Mouse (Mus musculus) cerebellum, adult 18-20 months (tissue): ENCODE data around the gene Foxp1.
A peak's percentile ranks its signal among the peaks of the same experiment; 100 is the strongest.

Experiments
- DNase-seq, 2 experiments: peaks; one replicate each; pipeline ENCODE4 v3.0.0; 2021

Gene Foxp1

DNA sequence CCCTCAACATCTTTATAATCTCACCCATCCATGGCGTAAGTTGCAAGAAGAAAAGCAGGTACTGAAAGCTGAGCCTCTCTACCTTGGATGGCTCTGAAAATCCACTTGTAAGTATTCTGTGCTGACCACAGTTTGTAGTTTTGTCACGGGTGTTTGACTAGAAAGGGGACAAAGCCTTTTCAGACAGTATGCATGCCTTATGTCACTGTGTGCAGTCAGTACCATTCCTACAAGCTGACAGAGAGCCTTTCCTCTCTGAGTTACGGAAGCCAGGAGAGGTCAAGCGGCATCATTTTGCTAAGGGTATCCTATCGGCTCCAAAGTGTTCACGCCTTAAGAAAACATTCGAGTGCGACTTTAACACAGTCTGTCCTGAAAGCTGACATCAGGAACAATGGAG, 202.1 kb downstream of the Foxp1 start:
- DNase-seq: no peak

DNA sequence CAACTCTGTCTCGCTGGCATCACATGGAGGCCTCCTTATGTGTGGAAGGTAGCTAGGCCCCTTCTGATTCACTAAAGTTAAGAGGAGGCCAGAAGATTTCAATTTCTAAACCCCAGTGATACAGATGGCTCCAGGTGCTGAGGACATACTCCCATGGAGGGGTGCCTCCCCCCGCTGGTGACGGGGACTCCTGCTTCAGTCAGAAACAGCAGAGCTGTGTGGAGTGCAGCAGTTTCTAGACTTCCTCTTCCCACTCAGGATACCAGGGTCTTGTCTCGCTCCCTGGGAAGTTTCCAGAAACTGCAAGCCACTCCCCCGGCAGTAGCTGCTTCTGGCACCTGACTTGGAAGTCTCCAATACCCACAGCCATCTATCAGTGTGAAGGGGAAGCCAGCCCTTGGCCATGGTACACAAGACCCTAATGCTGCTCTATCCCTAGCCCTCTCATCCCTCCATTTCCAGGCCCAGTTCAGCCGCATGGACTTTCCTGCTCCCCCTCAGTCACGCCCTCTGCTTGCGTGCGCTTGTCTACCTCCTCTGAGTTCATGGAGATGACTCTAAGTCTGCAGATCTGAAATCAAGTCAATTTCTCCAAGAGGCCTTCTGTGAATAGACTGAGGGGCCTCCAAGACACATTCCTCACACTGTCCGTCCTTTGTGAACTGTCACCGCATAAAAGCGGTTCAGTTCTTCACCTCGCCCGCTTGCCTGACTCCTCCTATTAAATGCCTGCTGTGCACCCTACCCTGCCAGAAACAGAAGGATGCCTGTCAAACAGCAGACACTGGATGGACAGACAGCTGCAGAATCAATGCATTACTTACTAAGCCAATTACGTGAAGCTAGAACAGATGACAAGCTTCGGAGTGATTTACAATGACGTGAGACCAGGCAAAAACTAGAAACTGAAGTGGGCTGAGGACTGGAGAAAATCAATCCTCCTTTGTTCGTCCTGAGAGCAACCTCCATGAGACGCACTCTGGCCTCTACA, 202.8 kb downstream of the Foxp1 start:
- DNase-seq: no peak

DNA sequence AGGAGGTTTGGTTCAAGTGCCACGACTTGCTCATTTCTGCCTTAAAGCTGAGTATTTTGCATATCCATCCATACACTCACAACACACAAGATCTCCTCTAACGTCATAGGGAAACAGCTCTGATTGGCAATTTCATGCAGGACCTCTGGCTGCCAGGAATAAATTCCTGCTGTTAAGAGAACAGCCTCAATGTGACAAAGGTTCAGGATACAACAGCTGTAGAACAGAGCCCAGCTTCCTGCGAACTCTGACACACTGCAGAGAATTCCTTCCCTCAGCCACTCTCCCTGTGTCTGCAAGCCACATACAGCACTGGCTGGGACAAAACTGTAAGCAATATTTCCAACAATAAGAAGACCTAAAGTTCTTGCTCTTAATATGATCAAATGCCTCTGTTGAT, 207.8 kb downstream of the Foxp1 start:
- no peak for DNase-seq

DNA sequence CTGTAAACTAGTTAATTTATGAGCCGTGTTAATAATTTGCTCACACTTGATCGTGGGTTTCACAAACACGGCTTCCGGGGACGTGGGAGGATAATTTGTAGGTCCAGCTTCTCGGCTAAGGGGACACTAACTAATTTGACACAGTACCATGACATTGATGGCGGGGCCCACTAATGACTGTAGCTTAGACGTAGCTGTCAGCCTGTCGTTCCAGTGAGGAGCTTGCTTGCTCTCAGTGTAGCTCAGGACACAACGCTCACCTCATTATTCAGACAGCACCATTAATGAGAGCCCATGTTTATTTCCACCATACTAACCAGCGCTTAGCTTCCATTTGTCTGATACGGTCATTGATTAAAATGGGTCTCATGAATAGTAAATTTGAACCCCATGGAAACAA, 212.0 kb downstream of the Foxp1 start:
- DNase-seq: no peak

DNA sequence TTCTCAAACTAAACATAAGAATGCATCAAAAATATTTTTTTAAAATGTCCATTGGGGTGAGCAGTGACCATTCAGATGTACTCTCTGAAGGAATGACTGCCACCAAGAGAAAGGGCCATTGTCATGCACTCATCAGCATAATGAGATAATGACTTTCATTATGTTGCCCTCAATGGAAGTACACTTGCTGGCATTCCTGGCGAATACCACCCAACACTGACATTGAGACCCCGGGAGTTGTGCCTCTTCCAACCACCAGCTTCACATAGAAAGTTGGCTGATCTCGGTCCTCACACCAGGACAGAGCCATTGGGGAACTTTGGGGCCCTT, 212.4 kb downstream of the Foxp1 start:
- DNase-seq: no peak

DNA sequence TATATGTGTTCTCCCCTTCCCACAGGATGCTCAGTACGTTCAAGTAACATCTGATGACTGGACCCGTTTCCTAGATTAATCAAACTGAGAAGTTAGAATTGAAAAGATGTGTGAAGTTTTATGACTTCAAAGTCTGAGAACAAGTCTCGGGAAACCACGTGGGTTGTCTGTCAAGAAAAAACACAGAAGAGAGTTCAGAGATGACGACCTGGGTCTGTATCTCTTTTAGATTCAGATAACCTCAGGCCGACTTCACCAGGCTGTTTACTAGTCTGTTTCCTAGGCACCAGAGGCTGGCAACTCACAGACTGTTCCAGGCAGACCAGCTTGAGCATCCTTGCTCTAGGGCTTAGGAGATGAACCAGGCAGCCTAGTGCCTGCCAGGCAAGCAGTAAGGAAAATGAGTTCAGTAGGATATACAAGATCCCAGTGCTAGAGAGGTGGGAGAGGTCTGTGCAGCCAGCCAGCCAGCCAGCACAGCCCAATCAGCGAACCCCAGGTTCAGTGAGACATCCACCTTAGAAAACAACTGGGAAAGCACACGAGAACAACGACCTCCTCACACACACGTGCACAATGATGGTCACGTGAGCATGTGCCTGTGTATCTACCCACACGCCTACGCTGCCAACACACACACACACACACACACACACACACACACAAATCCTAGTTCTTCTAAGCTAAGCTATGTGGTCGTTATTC, 212.9 kb downstream of the Foxp1 start:
- DNase-seq: no peak

DNA sequence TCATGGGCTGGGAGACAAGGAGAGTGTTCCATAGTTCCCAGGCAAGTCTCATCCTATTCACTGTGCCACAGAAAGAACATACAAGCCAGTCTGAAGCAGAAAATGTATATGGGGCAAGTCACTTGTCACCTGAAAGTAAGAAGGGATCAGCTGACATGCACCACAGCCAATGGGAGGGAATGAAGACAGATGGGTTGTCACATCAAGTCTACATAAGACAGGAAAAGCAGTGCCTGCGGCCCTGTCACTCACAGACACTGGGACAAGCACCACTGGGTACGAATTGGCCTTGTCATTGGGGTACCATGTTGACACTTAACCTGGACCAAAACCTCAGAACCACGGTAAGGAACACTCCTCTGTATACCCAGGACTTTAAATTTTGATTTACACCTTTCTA, 216.8 kb downstream of the Foxp1 start:
- no peak for DNase-seq

DNA sequence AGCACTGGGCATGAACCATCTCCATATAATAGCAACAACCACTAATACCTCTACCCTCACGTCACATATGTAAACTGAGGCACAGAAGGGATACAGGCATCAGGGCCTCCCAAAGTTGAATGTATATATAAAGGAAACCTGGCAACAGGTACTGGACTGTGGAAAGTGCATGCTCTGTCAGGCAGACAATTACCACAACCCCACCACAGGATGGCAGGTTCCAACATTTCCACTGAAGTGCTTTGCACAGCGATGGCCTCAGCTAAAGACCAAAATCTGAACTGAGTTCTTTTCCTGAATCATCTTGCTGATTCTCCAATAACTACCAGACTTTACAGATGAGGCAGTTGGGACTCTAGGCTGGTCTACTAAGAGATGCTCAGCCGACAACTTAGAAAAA, 217.3 kb downstream of the Foxp1 start:
- no peak for DNase-seq

DNA sequence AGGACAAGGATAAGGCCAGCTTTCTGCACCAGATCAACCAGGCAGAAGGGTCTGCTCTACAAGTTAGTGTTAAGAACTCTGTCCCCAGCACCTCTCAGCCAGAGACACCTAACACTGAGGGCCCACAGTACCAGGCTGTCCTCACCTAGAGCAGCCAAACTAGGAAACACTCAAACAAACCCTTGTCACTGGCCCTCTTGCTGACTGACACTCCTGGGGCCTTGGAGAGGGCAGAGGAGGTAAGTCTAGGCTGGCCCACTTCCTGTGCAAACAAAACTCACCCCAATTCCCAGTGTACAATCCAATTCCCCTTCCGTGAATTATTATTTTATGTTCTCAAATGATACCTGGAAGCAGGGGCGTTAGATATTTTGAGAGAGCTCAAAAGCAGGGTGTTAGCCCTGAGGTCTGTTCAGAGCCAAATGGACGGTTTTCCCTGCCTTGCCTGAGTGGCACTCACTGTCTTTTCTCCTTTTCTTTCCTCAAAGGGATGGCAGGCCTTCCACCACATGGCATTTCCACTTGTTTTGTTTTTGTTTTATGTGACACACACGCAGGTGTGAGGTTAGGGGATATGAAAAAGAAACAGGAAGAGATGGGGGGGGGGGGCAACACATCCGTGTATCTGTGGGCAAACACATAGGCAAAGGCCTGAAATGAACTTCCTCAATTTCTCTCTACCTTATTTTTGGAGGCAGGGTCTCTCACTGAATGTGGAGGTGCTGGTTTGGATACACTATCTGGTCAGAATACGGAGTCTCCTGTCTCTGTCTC, 219.7 kb downstream of the Foxp1 start:
- DNase-seq: no peak

DNA sequence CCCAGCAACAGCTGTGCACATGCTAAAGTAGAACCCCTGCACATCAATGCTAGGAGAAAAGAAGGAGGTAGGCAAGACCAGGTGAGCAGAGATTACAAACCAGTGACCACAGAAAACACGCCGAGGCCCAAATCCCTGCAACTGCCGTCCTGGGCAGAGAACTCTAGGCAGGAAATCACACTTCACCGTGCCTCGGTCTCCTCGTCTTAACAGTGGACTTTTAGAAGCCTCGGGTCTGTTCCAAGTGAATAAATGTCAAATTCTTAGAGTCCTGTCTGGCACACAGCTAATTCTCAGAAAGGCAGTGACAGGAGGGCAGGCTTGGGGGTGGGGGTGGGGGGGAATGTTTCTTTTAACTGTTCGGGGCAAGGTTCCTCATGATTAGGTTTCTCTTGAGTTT, 220.6 kb downstream of the Foxp1 start:
- DNase-seq: no peak

DNA sequence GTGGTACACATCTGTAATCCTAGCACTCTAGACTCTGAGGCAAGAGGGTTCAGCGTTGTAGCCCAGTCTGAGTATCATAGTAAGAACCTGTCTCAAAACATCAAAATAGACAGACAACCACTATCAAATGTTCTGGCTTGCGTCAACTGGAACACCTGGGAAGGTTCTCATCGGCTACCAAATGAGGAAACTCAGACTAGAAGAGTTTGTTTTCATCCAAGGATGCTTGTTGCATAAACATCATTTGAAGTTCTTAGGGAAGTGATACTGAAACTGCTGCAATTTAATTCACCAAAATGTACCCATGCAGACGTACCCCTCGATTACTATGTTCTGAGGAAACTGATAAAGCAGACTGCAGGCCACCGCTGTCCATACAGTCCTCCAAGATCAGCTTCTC, 222.3 kb downstream of the Foxp1 start:
- no peak for DNase-seq

DNA sequence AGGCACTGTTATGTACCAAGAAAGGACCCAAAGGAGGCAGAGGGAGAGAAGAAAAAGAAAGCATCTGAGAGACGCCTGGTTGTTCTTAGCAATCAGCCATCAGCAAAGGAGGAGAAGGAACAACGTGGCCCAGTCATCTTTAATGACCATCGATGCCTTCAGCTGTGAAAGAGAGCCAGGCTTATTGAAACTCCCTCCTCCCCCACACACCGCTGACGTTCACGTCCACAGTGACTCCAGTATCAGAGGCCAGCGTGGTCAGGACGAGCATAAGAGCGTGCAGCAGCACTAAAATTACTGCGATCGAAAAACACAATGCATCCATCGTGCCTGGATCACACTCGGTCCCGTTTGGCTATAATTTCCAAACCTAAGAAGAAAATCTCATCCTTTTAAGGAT, 223.3 kb downstream of the Foxp1 start:
- DNase-seq: no peak

DNA sequence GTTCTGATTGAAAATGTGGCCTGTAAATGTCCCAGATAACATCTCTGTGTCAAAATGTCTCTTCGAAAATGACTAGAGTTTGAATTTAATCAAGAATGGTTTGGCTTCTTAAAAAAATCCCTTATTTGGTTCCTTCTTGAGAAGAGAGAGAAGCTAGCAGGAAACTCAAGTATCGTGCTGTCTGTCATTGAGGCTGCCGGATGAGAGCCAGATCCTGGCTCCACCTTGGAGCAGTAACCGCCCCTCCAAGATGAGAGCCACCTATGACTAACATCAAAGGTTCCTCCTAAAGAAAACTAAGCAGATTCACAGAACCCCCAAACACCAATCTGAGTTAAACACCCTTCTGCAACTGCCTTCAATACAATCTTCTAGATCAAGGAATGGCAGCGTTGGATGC, 225.0 kb downstream of the Foxp1 start:
- DNase-seq: no peak

DNA sequence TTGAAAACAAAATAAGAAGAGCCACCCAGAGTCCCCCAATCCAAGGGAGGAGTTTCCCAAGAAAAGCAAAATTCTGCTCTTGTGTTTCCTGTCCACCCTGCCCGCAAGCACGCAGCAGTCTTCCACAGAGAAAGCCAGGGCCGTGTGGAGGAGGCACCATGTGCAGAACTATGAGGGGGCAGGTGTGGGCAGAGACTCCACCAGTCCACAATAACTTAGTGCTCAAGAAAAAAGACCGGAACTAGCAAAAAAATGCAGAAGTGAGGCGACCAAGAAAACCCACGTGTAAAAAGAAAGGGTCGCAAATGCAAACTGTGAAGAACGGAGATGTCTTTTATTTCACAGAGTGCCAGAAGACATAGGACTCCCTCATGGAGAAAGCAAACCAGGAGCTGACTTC, 227.0 kb downstream of the Foxp1 start:
- no peak for DNase-seq

DNA sequence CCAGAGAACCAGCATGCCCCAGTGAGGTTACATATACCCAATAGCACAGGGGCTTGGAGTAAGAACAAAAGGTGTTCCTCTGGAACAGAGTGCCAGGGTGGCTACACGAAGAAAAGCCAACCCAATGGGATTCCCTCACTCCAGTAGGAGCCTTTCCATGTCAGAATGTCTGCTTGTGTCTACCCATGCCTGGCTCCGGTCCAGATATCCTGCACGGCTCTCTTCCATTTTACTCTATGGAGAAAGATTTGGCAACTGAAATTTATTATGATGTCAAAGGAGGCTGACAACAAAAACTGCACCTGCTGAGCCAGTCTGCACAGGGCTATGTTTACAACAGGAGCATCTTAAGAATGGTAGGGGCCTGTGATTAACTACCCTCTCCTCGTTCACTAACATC, 233.3 kb downstream of the Foxp1 start:
- DNase-seq: peak; percentile 31 to 33

DNA sequence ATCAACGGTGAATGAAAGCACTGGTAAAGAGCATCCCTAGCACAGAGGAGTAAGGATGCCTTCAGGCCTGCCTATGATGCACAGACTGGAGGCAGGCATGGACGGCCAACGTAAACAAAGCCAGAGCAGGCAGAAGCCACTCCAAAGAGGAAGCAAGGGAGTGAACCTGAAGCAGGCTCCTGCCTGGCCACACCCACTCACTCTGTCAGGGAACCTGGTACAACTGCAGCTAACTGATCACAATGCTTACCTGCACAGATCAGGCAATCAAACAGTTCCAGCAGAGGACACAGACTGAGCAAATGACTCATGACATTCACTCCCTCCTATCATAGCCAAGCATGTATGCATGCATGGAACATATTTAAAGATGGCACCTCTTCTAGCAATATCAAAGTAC, 237.5 kb downstream of the Foxp1 start:
- DNase-seq: no peak

DNA sequence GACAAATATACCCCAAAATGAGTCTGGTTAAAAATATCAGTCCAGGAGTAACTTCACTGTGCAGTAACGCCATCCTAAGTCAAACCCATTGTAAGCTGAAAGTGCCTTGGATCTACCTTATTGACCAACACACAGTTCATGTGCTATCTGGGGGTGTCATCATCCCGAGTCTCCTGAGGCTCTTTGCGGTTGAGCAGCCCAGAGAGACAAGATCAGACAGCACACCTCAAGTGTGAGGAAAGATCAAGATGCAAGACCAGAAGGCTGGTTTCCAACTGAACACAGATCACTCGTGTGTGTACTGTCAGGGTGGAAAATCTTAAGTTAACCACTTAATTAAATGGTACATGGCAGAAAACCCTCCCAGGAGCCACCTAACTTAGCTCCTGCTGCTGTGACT, 238.5 kb downstream of the Foxp1 start:
- no peak for DNase-seq

DNA sequence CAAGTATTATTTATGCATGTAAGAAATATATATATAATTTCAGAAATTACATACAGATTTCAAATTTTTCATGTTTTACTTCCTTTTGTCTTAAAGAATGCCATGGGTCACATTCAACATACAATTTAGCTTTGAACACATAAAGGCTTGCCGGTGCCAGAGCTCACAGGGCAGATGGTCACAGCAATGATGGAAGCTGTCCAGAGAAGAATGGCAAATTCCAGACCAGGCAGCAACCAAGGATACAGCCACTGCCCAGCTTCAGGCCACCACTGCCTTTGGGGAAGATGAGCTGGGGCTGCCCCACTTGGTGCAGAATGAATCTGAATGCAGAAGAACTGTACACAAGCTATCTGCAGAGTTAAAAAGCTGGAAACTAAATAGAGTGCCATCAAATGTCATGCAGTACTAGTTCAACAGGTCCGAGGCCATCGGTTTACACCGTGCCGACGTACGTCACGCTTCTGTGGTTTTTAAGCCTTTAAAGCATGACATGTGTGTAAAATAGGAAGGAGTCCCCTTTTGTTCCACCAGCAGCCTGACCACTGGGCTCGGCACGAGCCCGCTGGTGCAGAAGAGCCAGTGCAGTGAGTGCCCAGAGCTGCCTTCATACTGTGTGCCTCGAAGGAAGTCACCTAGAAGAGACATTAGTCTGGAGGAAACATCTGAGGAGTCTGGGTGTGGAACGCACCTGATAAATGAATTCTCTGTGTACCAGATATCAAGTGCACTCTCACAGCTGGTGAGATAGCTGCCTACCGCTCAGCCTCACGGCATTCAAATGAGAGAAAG, 239.5 kb downstream of the Foxp1 start:
- DNase-seq: no peak

DNA sequence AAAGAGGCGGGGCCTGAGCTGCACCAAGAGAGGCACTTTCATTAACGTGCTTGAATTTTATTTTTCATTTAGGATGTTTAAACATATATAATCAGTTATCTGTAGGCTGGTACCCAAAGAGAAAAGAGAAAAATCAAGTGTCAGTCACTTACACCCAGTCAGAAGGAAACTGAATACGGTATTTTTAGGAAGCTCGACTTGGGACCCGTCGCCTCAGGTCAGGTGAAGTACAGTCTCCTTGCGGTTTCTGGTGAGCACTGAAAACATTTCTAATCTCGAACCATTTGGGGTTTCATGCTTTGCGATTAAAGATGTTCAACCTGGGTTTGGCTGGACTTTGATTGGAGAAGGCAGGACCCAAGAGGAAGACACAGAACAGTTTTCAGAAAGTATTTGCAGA, 241.1 kb downstream of the Foxp1 start:
- DNase-seq: no peak

DNA sequence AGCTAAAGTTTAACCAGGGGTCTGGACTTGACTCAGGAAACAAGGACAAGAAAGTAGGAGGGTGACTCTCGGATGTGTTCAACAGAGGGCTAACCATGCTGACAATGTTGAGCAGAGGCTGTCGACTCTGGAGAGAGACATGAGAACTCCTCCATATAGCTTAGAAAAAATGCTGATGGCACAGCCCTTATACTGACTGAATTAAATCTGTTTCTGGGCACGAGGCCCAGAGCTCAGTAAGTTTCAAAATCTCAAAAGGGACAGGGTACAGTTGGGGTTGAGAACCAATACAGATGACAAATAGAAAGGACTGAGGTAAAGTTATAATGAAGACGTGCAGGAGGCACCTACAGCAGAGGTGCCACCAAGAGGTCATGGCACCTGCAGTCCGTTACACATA, 241.9 kb downstream of the Foxp1 start:
- no peak for DNase-seq

DNA sequence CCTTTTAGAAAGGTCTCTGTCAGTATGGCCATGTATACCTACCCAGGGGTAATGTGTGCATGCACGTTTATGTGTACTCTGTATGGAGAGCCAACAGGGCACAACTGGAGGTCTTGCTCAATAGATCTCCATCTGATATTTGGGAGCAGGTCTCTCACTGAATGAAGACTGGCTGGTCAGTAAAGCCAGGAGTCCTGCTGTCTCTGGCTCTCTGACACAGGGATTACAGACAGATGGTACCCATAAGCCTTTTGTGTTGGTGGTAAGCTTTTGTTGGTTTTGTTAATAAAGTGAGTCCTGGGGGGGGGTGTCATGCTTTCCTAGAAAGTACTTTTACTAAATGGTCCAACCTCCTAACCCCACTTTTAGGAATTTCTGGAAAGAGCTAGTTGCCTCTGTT, 245.3 kb downstream of the Foxp1 start:
- DNase-seq: no peak

DNA sequence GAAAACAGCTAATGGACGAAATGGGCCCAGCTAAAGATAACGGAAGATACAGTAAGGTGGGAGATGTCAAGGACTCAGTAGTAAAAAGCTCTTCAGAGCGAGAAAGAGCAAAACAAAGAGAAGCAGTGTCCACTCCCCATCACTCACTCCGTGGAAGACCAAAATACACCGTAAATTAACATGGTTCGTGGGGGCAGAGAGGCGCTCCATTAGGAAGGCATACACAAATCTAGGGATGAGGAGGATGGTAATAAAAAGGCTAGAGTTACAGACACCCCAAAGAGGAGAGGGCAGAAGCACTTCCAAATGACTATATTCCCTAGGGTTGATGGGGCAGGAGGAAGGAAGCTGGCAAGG, 246.2 kb downstream of the Foxp1 start:
- DNase-seq: no peak
